Mouse (Mus musculus) ES-E14 (cell line): ENCODE measurements at regions not wholly inside any gene's neighbourhood (a gene's known extent, or its start where the extent isn't known, plus 50 kb on each side); places are given as distances from the start of the nearest gene placed in this dataset.

Experiments used
- DNase-seq: peaks from one replicate; pipeline ENCODE4 v3.0.0-alpha.2; 2013; ENCODE audit warnings: low read depth, low spot score
- H3K27ac ChIP-seq: 2 replicates; pipeline ENCODE4 v1.5.1; 2012; ENCODE audit warnings: low read depth, mild to moderate bottlenecking, low read length, moderate library complexity, mixed read lengths; ENCODE audit not compliant: poor library complexity, insufficient read depth, severe bottlenecking
- H3K36me3 ChIP-seq: 2 replicates; pipeline ENCODE4 v1.6.1; 2012; ENCODE audit warnings: mild to moderate bottlenecking, low read length, moderate library complexity, mixed read lengths; ENCODE audit not compliant: control insufficient read depth, poor library complexity, insufficient read depth, severe bottlenecking
- H3K4me1 ChIP-seq, 2 experiments: fragments of 150-350 bp in 1 of 2; sonication (generic) in 1 of 2; 2 replicates each; pipeline ENCODE4 v1.6.1; 2012; ENCODE audit warnings: low read length in 2 of 2, mild to moderate bottlenecking in 1 of 2, mixed read lengths in 1 of 2; ENCODE audit not compliant: control insufficient read depth in 2 of 2, insufficient read depth in 2 of 2, poor library complexity in 1 of 2
- H3K4me3 ChIP-seq, 2 experiments: fragments of 150-350 bp in 1 of 2; sonication (generic) in 1 of 2; 2 replicates each; pipeline ENCODE4 v1.5.1; 2012; ENCODE audit warnings: low read length in 2 of 2, low read depth in 1 of 2, mild to moderate bottlenecking in 1 of 2, mixed read lengths in 1 of 2; ENCODE audit not compliant: insufficient read depth in 1 of 2, poor library complexity in 1 of 2, severe bottlenecking in 1 of 2
- H3K9ac ChIP-seq: 2 replicates; pipeline ENCODE4 v1.6.1; 2012; ENCODE audit warnings: low read depth, mild to moderate bottlenecking, low read length, mixed read lengths; ENCODE audit not compliant: poor library complexity, insufficient read depth, severe bottlenecking
- H3K9me3 ChIP-seq: fragments of 150-350 bp; sonication (generic); 2 replicates; pipeline ENCODE4 v1.6.1; 2012; ENCODE audit warnings: low read depth, mild to moderate bottlenecking, low read length; ENCODE audit not compliant: control insufficient read depth, insufficient read depth
- CHD2 ChIP-seq: IDR thresholded peaks from 2 replicates; pipeline ENCODE4 v1.6.1; 2014; ENCODE audit warnings: mild to moderate bottlenecking, low read depth, low read length, inconsistent platforms
- HCFC1 ChIP-seq: IDR thresholded peaks from 2 replicates; pipeline ENCODE4 v1.6.1; 2012; ENCODE audit warnings: low read length, inconsistent platforms, borderline replicate concordance; ENCODE audit not compliant: insufficient read depth
- MAFK ChIP-seq: IDR thresholded peaks from 2 replicates; pipeline ENCODE4 v1.6.1; 2014; ENCODE audit warnings: mild to moderate bottlenecking, low read depth, low read length, inconsistent platforms; ENCODE audit not compliant: insufficient read depth
- ZC3H11A ChIP-seq: IDR thresholded peaks from 2 replicates; pipeline ENCODE4 v1.6.1; 2012; ENCODE audit warnings: low read depth, mild to moderate bottlenecking, inconsistent platforms, low read length, borderline replicate concordance
- ZNF384 ChIP-seq: IDR thresholded peaks from 2 replicates; pipeline ENCODE4 v1.6.1; 2012; ENCODE audit warnings: low read depth, low read length, inconsistent platforms
- in situ Hi-C, 2 experiments: fragments of 600-800 bp; cut with MboI; formaldehyde crosslinking; loops; one replicate each; pipeline ENCODE4 v1.15.1; 2025; ENCODE audit warnings: low sequenced_read_pairs in 2 of 2, inconsistent platforms in 1 of 2; ENCODE audit not compliant: unreplicated experiment in 2 of 2

DNA sequence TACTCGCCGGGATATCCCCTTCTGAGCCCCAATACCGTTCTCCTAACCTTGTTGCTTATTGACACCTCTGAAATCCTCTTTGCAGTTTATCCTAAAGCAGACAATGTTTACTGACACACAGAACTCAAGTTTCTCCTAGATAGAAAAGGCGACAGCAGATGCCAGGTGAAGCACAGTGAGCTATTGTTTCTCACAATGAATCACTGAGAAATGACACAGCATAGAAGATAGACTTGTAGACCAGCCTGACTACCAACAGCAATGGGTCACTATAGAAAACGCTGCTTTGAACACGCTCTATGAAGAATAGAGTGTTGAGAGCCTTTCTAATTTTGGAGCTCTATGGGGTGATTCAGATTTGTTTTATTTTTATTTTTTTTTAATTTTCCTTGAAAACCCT lies 344.9 kb upstream of the Adgrl2 start:
- no peak overlapping the region for H3K4me3 ChIP-seq
- in situ Hi-C loops, result no loop called here
- H3K36me3 ChIP-seq, result no peaks in the 10 kb centered on the region
- no peak for DNase-seq
- H3K9ac ChIP-seq, result no peak overlapping the region
- TF ChIP-seq HCFC1, result no peak
- TF ChIP-seq MAFK, result no peak
- TF ChIP-seq ZNF384, result no peak
- no peak for TF ChIP-seq CHD2
- H3K9me3 ChIP-seq, result no peaks in the 10 kb centered on the region
- H3K4me1 ChIP-seq, result no peaks in the 10 kb centered on the region
- H3K27ac ChIP-seq, result no peak overlapping the region

DNA sequence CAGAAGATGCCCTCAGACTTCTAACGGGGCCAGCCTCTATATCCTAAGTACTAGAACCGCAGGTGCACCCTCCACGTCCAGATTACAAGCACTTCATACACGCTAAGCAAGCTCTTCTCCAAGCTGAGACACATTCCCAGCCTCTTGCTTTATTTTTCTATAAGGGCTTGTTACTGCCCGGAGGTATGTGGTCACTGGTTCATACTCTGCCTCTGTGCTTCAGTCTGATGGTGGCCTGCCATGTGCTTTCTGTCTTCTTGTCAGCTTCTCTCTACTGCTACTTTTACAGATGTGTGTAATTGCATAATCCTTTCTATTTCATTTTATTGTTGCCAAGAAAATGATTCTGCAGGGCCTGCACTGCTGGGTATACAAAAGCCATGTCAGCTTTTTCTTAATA lies 343.3 kb upstream of the Adgrl2 start:
- no peak for TF ChIP-seq ZNF384
- TF ChIP-seq ZC3H11A, result no peak
- TF ChIP-seq MAFK, result no peak
- no peak for TF ChIP-seq HCFC1
- no peak for TF ChIP-seq CHD2
- in situ Hi-C loops, result no loop called here
- Histone ChIP-seq H3K9me3 (no peaks in the 10 kb centered on the region), H3K4me1 (no peaks in the 10 kb centered on the region), H3K27ac (no peak overlapping the region), H3K9ac (no peak overlapping the region), H3K4me3 (no peak overlapping the region), H3K36me3 (no peaks in the 10 kb centered on the region)
- DNase-seq, result no peak

DNA sequence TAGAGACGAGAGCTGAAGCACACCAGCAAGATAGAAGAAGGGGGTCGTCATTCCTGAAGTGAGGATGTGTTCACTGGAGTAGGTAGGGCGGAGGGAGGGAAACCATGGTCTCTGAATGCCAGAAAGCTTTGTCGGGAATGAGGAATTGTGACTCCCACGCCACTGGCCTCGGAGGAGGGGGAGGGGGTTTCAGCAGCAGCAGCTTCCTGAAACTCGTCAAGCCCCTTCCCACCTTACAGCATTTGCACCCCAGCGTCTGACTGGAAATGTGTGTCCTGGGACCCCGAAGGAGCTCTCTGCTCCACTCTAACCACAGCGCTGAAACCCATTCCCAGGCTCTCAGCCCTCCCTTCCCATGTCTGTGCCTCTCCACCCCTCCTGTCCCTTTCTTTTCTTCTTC lies 342.8 kb upstream of the Adgrl2 start:
- Histone ChIP-seq H3K9me3 (no peaks in the 10 kb centered on the region), H3K4me1 (no peaks in the 10 kb centered on the region), H3K4me3 (no peak overlapping the region), H3K36me3 (no peaks in the 10 kb centered on the region), H3K27ac (no peak overlapping the region), H3K9ac (no peak overlapping the region)
- DNase-seq, result no peak
- in situ Hi-C loops, result no loop called here
- no peak for TF ChIP-seq HCFC1
- no peak for TF ChIP-seq MAFK
- TF ChIP-seq ZNF384, result no peak

DNA sequence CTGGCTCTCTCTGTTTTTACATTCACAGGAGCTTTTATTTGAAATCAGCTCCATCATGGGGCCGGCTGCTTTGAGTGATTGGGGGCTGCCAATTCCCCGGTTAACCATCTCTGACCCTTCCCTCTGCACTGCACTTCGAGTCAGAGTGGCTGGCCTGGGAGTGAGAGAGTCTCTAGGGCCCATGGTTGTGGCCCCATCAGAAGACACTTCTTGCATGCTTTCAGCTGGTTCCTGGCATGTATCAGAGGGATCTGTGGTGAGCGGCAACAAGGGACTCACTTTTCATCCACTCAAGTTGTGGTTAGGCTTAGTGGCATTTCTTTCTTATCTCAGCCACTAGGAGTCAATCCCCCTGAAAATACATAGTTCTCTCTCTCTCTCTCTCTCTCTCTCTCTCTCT lies 341.8 kb upstream of the Adgrl2 start:
- H3K36me3 ChIP-seq, result no peaks in the 10 kb centered on the region
- no peak overlapping the region for H3K4me3 ChIP-seq
- DNase-seq, result no peak
- TF ChIP-seq ZC3H11A (no peak), CHD2 (no peak), ZNF384 (no peak), HCFC1 (no peak), MAFK (no peak)
- H3K4me1 ChIP-seq, result no peaks in the 10 kb centered on the region
- H3K27ac ChIP-seq, result no peak overlapping the region
- H3K9ac ChIP-seq, result no peak overlapping the region
- H3K9me3 ChIP-seq, result no peaks in the 10 kb centered on the region
- in situ Hi-C loops, result no loop called here

DNA sequence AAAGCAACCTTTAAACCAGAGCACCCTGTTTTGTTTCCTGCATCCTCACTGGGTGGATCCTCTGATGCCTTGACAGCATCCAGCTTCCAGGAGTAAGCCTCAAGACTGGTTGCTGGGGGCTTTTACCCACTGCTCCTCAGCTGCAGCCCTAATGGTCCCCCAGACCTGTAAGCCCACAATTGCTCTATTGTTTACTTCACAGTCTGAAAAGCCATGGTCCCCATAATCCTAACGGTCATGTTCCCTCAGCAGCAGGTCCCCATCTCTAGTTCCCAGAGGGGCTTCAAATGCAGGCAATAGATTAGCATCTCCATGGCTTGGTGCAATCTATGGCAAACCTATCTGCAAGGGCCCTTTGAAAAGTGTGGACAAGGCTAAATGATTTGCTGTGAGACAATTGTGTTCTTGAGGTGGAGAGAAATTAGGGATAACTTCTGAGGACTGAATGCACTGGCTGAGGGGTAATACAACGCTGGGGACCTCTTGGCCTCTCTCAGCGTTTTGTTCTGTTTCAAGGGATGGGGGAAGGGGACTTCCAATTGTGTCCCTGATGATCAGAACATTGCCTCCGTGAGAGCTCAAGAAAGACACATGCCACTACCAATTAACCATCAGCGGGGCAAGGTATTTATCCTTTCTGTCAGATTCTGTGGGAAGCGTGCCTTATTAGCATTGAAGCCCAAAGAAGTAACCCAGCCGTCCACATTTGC lies 341.1 kb upstream of the Adgrl2 start:
- Histone ChIP-seq H3K27ac (no peak overlapping the region), H3K9ac (no peak overlapping the region), H3K4me1 (no peaks in the 10 kb centered on the region), H3K4me3 (no peak overlapping the region), H3K9me3 (no peaks in the 10 kb centered on the region), H3K36me3 (no peaks in the 10 kb centered on the region)
- TF ChIP-seq ZNF384 (no peak), ZC3H11A (no peak), MAFK (no peak), HCFC1 (no peak), CHD2 (no peak)
- in situ Hi-C loops, result no loop called here
- DNase-seq, result no peak
